42 mouse cellular contexts compared by ENCODE assay signal in the genomic region with DNA sequence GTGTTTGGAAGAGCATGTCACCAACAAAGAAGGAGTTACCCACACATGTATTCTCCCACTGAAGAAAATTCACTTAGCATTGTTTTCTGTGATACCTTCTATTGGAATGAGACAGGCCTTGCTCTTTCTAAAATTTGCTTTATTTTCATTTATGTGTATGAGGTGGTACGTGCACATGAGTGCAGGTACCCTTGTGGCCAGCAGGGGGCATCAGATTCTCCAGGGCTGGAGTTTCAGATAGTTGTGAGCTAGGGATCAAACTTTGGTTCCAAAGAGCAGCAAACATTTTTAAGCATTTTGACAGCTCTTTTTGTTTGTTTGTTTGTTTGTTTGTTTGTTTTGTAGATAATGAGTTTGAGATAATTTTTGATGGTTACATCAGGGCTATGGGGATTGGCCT. TPM values are rescaled to one million over a fixed set of nuclear protein-coding genes. Genes with fewer than 3 reads are reported as not detected.
DNase-seq lines count a peak whose midpoint lies in the region; ATAC-seq and TF ChIP-seq lines count a peak whose summit lies in the region.
"Had no signal": no experiment of that assay in that cellular context is flagged by ENCODE, and none has a peak within 500 bp of the region (broad histone marks: within the 10 kb centered on the region; RNA-seq: fewer than 3 reads in every experiment).

No protein-coding gene starts in this region.

- peaks cover 3% of the 10 kb centered on the region for H3K9me3 ChIP-seq in liver, embryonic 12.5 days (replicated peaks)
- H3K9me3 ChIP-seq: forebrain, embryonic 12.5 days; heart, embryonic 13.5 days; hindbrain, embryonic 15.5 days; limb, embryonic 13.5 days; neural tube, embryonic 15.5 days had no signal

- no peak for ATAC-seq in liver, embryonic 12.5 days
- ATAC-seq: activated CD4-positive, CD25-positive, alpha-beta regulatory T cell, adult 4 months had no signal

- no peaks in the 10 kb centered on the region for H3K4me1 ChIP-seq in heart, adult 2 months (ENCODE audit: control insufficient read depth, insufficient read depth, low read length)
- H3K4me1 ChIP-seq in liver, adult 2 months (ENCODE audit: control insufficient read depth, insufficient read depth, low read length), result no peaks in the 10 kb centered on the region
- no peaks in the 10 kb centered on the region for H3K4me1 ChIP-seq in liver, embryonic 12.5 days
- H3K4me1 ChIP-seq in testis, adult 2 months (ENCODE audit: control insufficient read depth, insufficient read depth, low read length), result no peaks in the 10 kb centered on the region

- TF ChIP-seq EP300 in heart, adult 2 months (IDR thresholded peaks at IDR 0.05; ENCODE audit: insufficient read depth, low read depth, low read length), result no peak

- no peaks in the 10 kb centered on the region for H3K36me3 ChIP-seq in heart, adult 2 months (ENCODE audit: control insufficient read depth, insufficient read depth, low read length)
- no peaks in the 10 kb centered on the region for H3K36me3 ChIP-seq in liver, adult 2 months (ENCODE audit: control insufficient read depth, insufficient read depth, low read length)
- H3K36me3 ChIP-seq in liver, embryonic 12.5 days, result no peaks in the 10 kb centered on the region
- no peaks in the 10 kb centered on the region for H3K36me3 ChIP-seq in testis, adult 2 months (ENCODE audit: control insufficient read depth, insufficient read depth, low read length)
- H3K36me3 ChIP-seq: forebrain, embryonic 12.5 days; heart, embryonic 13.5 days; hindbrain, embryonic 15.5 days; limb, embryonic 13.5 days; neural tube, embryonic 15.5 days had no signal

- H3K79me2 ChIP-seq in heart, adult 2 months (replicated peaks; ENCODE audit: control insufficient read depth, insufficient read depth, low read length), result no peaks in the 10 kb centered on the region
- H3K79me2 ChIP-seq in liver, adult 2 months (ENCODE audit: control insufficient read depth, insufficient read depth, low read length), result no peaks in the 10 kb centered on the region

- H3K27me3 ChIP-seq in heart, adult 2 months (ENCODE audit: control insufficient read depth, insufficient read depth, low read length), result no peaks in the 10 kb centered on the region
- H3K27me3 ChIP-seq in liver, adult 2 months (ENCODE audit: control insufficient read depth, insufficient read depth, low read length), result no peaks in the 10 kb centered on the region
- no peaks in the 10 kb centered on the region for H3K27me3 ChIP-seq in liver, embryonic 12.5 days (replicated peaks)
- no peaks in the 10 kb centered on the region for H3K27me3 ChIP-seq in testis, adult 2 months (ENCODE audit: control insufficient read depth, insufficient read depth, low read length)
- H3K27me3 ChIP-seq: forebrain, embryonic 12.5 days; heart, embryonic 13.5 days; hindbrain, embryonic 15.5 days; limb, embryonic 13.5 days; neural tube, embryonic 15.5 days had no signal

- H3K27ac ChIP-seq in heart, adult 2 months, result no peak overlapping the region
- H3K27ac ChIP-seq in liver, adult 2 months (replicated peaks; ENCODE audit: insufficient read depth, low read depth, low read length), result no peak overlapping the region
- no peak overlapping the region for H3K27ac ChIP-seq in liver, embryonic 12.5 days
- H3K27ac ChIP-seq in testis, adult 2 months (ENCODE audit: control insufficient read depth, insufficient read depth, low read depth, low read length), result no peak overlapping the region
- H3K27ac ChIP-seq: forebrain, embryonic 12.5 days; heart, embryonic 13.5 days; hindbrain, embryonic 15.5 days; limb, embryonic 13.5 days; liver, embryonic 14.5 days; macrophage; neural tube, embryonic 15.5 days had no signal

- TF ChIP-seq POLR2A in heart, adult 2 months (IDR thresholded peaks at IDR 0.05; ENCODE audit: insufficient read depth, low read depth, low read length), result no peak
- TF ChIP-seq POLR2A in liver, adult 2 months (IDR thresholded peaks at IDR 0.05; ENCODE audit: extremely low read depth, insufficient read depth, low read length), result no peak
- TF ChIP-seq POLR2A in testis, adult 2 months (IDR thresholded peaks at IDR 0.05; ENCODE audit: control insufficient read depth, low read depth, low read length), result no peak

- WGBS in heart, adult 2 months, result 96% methylated on average over 1 of the region's 1 CpGs
- WGBS in liver, adult 2 months, result 95% methylated on average over 1 of the region's 1 CpGs
- 70% methylated on average over 1 of the region's 1 CpGs for WGBS in liver, embryonic 12.5 days (ENCODE audit: insufficient replicate concordance)

- intact Hi-C loops in heart, adult 2 months (cut with DNase I), result no loop called here

- no peak overlapping the region for H3K4me3 ChIP-seq in heart, adult 2 months
- no peak overlapping the region for H3K4me3 ChIP-seq in liver, adult 2 months (ENCODE audit: insufficient read depth, low read depth, low read length)
- no peak overlapping the region for H3K4me3 ChIP-seq in liver, embryonic 12.5 days
- no peak overlapping the region for H3K4me3 ChIP-seq in testis, adult 2 months (ENCODE audit: control insufficient read depth, low read depth, low read length)
- H3K4me3 ChIP-seq: erythroblast, embryonic 14.5 days; forebrain, embryonic 12.5 days; heart, embryonic 13.5 days; hindbrain, embryonic 15.5 days; limb, embryonic 13.5 days; neural tube, embryonic 15.5 days had no signal

- peak; percentile 37 for TF ChIP-seq CTCF in heart, adult 2 months (IDR thresholded peaks at IDR 0.05)
- TF ChIP-seq CTCF in liver, adult 2 months (IDR thresholded peaks at IDR 0.05; ENCODE audit: low read depth, low read length), result peak; percentile 26; the same call in 1 of the 2 replicates
- peak; percentile 54; the same call in 1 of the 2 replicates for TF ChIP-seq CTCF in testis, adult 2 months (IDR thresholded peaks at IDR 0.05; ENCODE audit: control insufficient read depth, insufficient read depth, insufficient replicate concordance, low read depth, low read length)

- H3K9ac ChIP-seq in heart, adult 2 months (ENCODE audit: low read depth, low read length), result no peak overlapping the region
- no peak overlapping the region for H3K9ac ChIP-seq in liver, adult 2 months (ENCODE audit: low read depth, low read length)
- no peak overlapping the region for H3K9ac ChIP-seq in liver, embryonic 12.5 days
- H3K9ac ChIP-seq: forebrain, embryonic 12.5 days; heart, embryonic 13.5 days; hindbrain, embryonic 15.5 days; limb, embryonic 13.5 days; liver, embryonic 14.5 days; neural tube, embryonic 15.5 days had no signal

- no peak overlapping the region for H3K4me2 ChIP-seq in liver, embryonic 12.5 days
- H3K4me2 ChIP-seq: forebrain, embryonic 12.5 days; heart, embryonic 13.5 days; hindbrain, embryonic 15.5 days; limb, embryonic 13.5 days; neural tube, embryonic 15.5 days had no signal

- no peak for DNase-seq in heart, adult 2 months
- DNase-seq in heart, adult 8-10 months (ENCODE audit: low spot score), result no peak
- DNase-seq in liver, adult 2 months (ENCODE audit: extremely low read depth, low read depth, low spot score), result no peak
- DNase-seq in testis, postnatal 10 days (ENCODE audit: low spot score), result no peak
- DNase-seq in frontal cortex, postnatal 36 days (ENCODE audit: low spot score in 2 of 2), result no peak
- DNase-seq: adrenal gland, adult 2 months; adrenal gland, postnatal 36 days; cerebellum, adult 2 months; cerebellum, postnatal 14 days; gastrocnemius, postnatal 36 days; heart, adult 18-20 months; heart, postnatal 10 days; kidney, adult 9 months; kidney, postnatal 10 days; midbrain, embryonic 14.5 days; retina, postnatal 1 day; right cerebral cortex, postnatal 14 days; thymus, postnatal 4 days had no signal

RNA-seq across cellular contexts. Expression of a gene that starts 29.6 kb away (rescaled TPM):
- not detected for total RNA-seq in heart, adult 2 months (2021)
- not detected in 2 replicates for polyA plus RNA-seq in heart, adult 2 months (2012; rRNA removed)
- not detected for total RNA-seq in heart, adult 8-10 months (2022)
- total RNA-seq in liver, adult 2 months (2014; rRNA removed), result not detected in 2 replicates
- polyA plus RNA-seq in liver, adult 2 months (2012; rRNA removed), result not detected in 2 replicates
- polyA plus RNA-seq in liver, embryonic 12.5 days (2016; fragmentation: Nextera tagmentation; extraction: Ambion mirVana), result not detected in 2 replicates
- 2.9 and 4.1 TPM in 2 replicates for polyA plus RNA-seq in testis, adult 2 months (2012; rRNA removed)
- total RNA-seq: adrenal gland, adult 2 months; adrenal gland, postnatal 36 days; gastrocnemius, postnatal 36 days; heart, adult 18-20 months; heart, postnatal 10 days; hematopoietic stem cell, adult 5-6 weeks; layer of hippocampus, postnatal 10 days; left cerebral cortex, adult 18-20 months; left cerebral cortex, postnatal 36 days; megakaryocyte-erythroid progenitor cell, adult 5-6 weeks had no signal
- polyA plus RNA-seq: activated CD4-positive, CD25-positive, alpha-beta regulatory T cell, adult 4 months; adrenal gland, adult 2 months; cerebellum, adult 2 months; cortical plate, adult 2 months; embryonic facial prominence, embryonic 14.5 days; erythroblast, embryonic 14.5 days; forebrain, embryonic 12.5 days; heart, embryonic 13.5 days; intestine, embryonic 14.5 days; large intestine, adult 2 months; limb, embryonic 13.5 days; liver, embryonic 14.5 days; lung, embryonic 16.5 days; macrophage; midbrain, embryonic 14.5 days; small intestine, adult 2 months; stomach, embryonic 16.5 days; thymus, postnatal 0 days had no signal
